Comparison of ENCODE assay signal across 16 mouse cellular contexts in the genomic region with DNA sequence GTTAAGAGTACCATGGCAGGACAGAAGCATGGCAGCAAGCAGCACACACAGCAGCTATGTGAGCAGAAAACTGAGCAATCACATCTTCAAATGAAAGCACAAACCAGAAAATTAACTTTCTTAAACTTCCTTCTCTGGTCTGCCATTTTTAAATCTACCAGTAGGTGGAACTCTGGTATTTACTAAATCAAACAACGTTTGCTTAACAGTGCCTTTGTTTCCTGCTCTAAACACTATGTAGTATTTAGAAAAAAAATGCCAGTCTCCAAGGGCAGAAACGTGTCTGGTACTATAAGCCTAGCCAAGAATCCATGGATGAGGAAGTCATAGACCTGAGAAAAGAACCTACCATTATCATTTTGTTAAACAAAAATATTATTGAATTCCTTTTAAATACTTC.
DNase-seq lines count a peak whose midpoint lies in the region; ATAC-seq and TF ChIP-seq lines count a peak whose summit lies in the region.
"Had no signal": no experiment of that assay in that cellular context is flagged by ENCODE, and none has a peak within 500 bp of the region (broad histone marks: within the 10 kb centered on the region; RNA-seq: fewer than 3 reads in every experiment).

No protein-coding gene starts in this region.

- H3K36me3 ChIP-seq in forebrain, embryonic 14.5 days (ENCODE audit: control insufficient read depth, insufficient read depth, low read length), result no peaks in the 10 kb centered on the region
- no peaks in the 10 kb centered on the region for H3K36me3 ChIP-seq in forebrain, embryonic 10.5 days (replicated peaks)
- H3K36me3 ChIP-seq in MEL (ENCODE audit: control insufficient read depth in 1 of 2, insufficient read depth in 2 of 2, low read length in 2 of 2), result no peaks in the 10 kb centered on the region
- H3K36me3 ChIP-seq: embryonic facial prominence, embryonic 13.5 days; heart, embryonic 12.5 days had no signal

- 16% methylated on average over 2 of the region's 2 CpGs for WGBS in forebrain, embryonic 14.5 days
- WGBS in forebrain, embryonic 10.5 days, result 31% methylated on average over 2 of the region's 2 CpGs

- H3K9ac ChIP-seq in forebrain, embryonic 14.5 days (ENCODE audit: low read length), result no peak overlapping the region
- no peak overlapping the region for H3K9ac ChIP-seq in MEL (ENCODE audit: control insufficient read depth, low read depth, low read length, poor library complexity, severe bottlenecking)
- H3K9ac ChIP-seq: embryonic facial prominence, embryonic 13.5 days; heart, embryonic 12.5 days had no signal

- no peak for TF ChIP-seq POLR2A in MEL (IDR thresholded peaks at IDR 0.05; ENCODE audit: control insufficient read depth in 1 of 2, insufficient read depth in 1 of 2, low read depth in 1 of 2, low read length in 2 of 2, poor library complexity in 1 of 2)

- H3K9me3 ChIP-seq in forebrain, embryonic 14.5 days (replicated peaks; ENCODE audit: control insufficient read depth, low read length), result no peaks in the 10 kb centered on the region
- no peaks in the 10 kb centered on the region for H3K9me3 ChIP-seq in forebrain, embryonic 10.5 days
- no peaks in the 10 kb centered on the region for H3K9me3 ChIP-seq in MEL (replicated peaks; ENCODE audit: insufficient read depth, low read length)
- H3K9me3 ChIP-seq: embryonic facial prominence, embryonic 13.5 days; heart, embryonic 12.5 days had no signal

- DNase-seq in forebrain, embryonic 14.5 days (ENCODE audit: low spot score), result peak; percentile 58
- no peak for DNase-seq in forebrain, embryonic 10.5 days (ENCODE audit: extremely low spot score, low spot score)
- no peak for DNase-seq in left cerebral cortex, adult 2 months (ENCODE audit: extremely low spot score in 1 of 2, low spot score in 2 of 2)
- no peak for DNase-seq in left cerebral cortex, postnatal 4 days
- no peak for DNase-seq in MEL (ENCODE audit: low read depth, low spot score)
- peak; percentile 54 for DNase-seq in retina, embryonic 14.5 days (ENCODE audit: low spot score)
- no peak for DNase-seq in lung, postnatal 14 days
- no peak for DNase-seq in left cerebral cortex, adult 9 months (ENCODE audit: low spot score in 2 of 2)
- DNase-seq: cerebellum, adult 8-10 months; gastrocnemius, postnatal 25 days; kidney, adult 8-10 months had no signal

- ATAC-seq in forebrain, embryonic 14.5 days, result no peak
- ATAC-seq: lung, postnatal 0 days had no signal

- H3K79me2 ChIP-seq in MEL (ENCODE audit: control insufficient read depth, insufficient read depth, low read length, poor library complexity), result no peaks in the 10 kb centered on the region

- no peaks in the 10 kb centered on the region for H3K4me1 ChIP-seq in forebrain, embryonic 14.5 days (ENCODE audit: control insufficient read depth, insufficient read depth, low read length)
- no peaks in the 10 kb centered on the region for H3K4me1 ChIP-seq in forebrain, embryonic 10.5 days
- H3K4me1 ChIP-seq in MEL (ENCODE audit: control insufficient read depth in 1 of 2, insufficient read depth in 2 of 2, low read length in 2 of 2), result no peaks in the 10 kb centered on the region
- H3K4me1 ChIP-seq: embryonic facial prominence, embryonic 13.5 days; heart, embryonic 12.5 days had no signal

- TF ChIP-seq EP300 in MEL (IDR thresholded peaks at IDR 0.05; ENCODE audit: low read depth in 1 of 2, low read length in 2 of 2), result no peak

- TF ChIP-seq CTCF in left cerebral cortex, adult 2 months (IDR thresholded peaks at IDR 0.05), result peak; percentile 57
- TF ChIP-seq CTCF in MEL (IDR thresholded peaks at IDR 0.05 in 2 of 3, conservative IDR thresholded peaks at IDR 0.05 in 1 of 3; ENCODE audit: control insufficient read depth in 1 of 3, insufficient read depth in 1 of 3, low read depth in 2 of 3, low read length in 3 of 3, poor library complexity in 1 of 3, severe bottlenecking in 1 of 3), result no peak; a peak in 1 of 6 replicates

- no peak overlapping the region for H3K4me3 ChIP-seq in forebrain, embryonic 14.5 days (ENCODE audit: low read depth, low read length)
- no peak overlapping the region for H3K4me3 ChIP-seq in forebrain, embryonic 10.5 days
- no peak overlapping the region for H3K4me3 ChIP-seq in left cerebral cortex, adult 2 months
- H3K4me3 ChIP-seq in MEL (ENCODE audit: control insufficient read depth in 1 of 2, insufficient read depth in 1 of 2, low read depth in 2 of 2, low read length in 2 of 2), result no peak overlapping the region
- H3K4me3 ChIP-seq: embryonic facial prominence, embryonic 13.5 days; heart, embryonic 12.5 days had no signal

- no peak overlapping the region for H3K4me2 ChIP-seq in forebrain, embryonic 14.5 days (ENCODE audit: low read length)
- H3K4me2 ChIP-seq: embryonic facial prominence, embryonic 13.5 days; heart, embryonic 12.5 days; liver, embryonic 11.5 days; midbrain, embryonic 11.5 days had no signal

- intact Hi-C loops in left cerebral cortex, adult 2 months (cut with DNase I), result loop anchor here (2.0 kb wide), 2 partner anchors 260 to 378 kb away; no protein-coding TSS in a partner anchor
- intact Hi-C loops in left cerebral cortex, postnatal 4 days (cut with DNase I), result loop anchor here (5.0 to 10.0 kb wide), 2 partner anchors 288 to 376 kb away; a partner anchor contains a TSS

- TF ChIP-seq RAD21 in MEL (IDR thresholded peaks at IDR 0.05; ENCODE audit: low read depth, low read length), result peak; percentile 12

- H3K27ac ChIP-seq in forebrain, embryonic 14.5 days (ENCODE audit: low read depth, low read length), result no peak overlapping the region
- H3K27ac ChIP-seq in forebrain, embryonic 10.5 days, result no peak overlapping the region
- H3K27ac ChIP-seq in left cerebral cortex, adult 2 months, result no peak overlapping the region
- H3K27ac ChIP-seq in MEL (ENCODE audit: control insufficient read depth, low read depth, low read length), result no peak overlapping the region
- H3K27ac ChIP-seq: embryonic facial prominence, embryonic 13.5 days had no signal

- no peaks in the 10 kb centered on the region for H3K27me3 ChIP-seq in forebrain, embryonic 14.5 days (replicated peaks; ENCODE audit: control insufficient read depth, insufficient read depth, low read length)
- H3K27me3 ChIP-seq in forebrain, embryonic 10.5 days (ENCODE audit: poor library complexity, severe bottlenecking), result no peaks in the 10 kb centered on the region
- no peaks in the 10 kb centered on the region for H3K27me3 ChIP-seq in MEL (ENCODE audit: control insufficient read depth in 1 of 2, insufficient read depth in 2 of 2, low read length in 2 of 2)
- H3K27me3 ChIP-seq: embryonic facial prominence, embryonic 13.5 days; heart, embryonic 12.5 days had no signal

TF ChIP-seq in MEL, 35 proteins besides CTCF, POLR2A, EP300 and RAD21:
- TF ChIP-seq KAT2A (conservative IDR thresholded peaks at IDR 0.05; ENCODE audit: low read depth, low read length), result no peak
- no peak for TF ChIP-seq ZMIZ1 (IDR thresholded peaks at IDR 0.05; ENCODE audit: low read depth, low read length)
- TF ChIP-seq GATA1 (IDR thresholded peaks at IDR 0.05; ENCODE audit: low read depth, low read length), result no peak
- TF ChIP-seq TAL1 (IDR thresholded peaks at IDR 0.05; ENCODE audit: low read length), result no peak
- no peak for TF ChIP-seq GABPA (IDR thresholded peaks at IDR 0.05; ENCODE audit: low read depth, low read length)
- no peak for TF ChIP-seq ZC3H11A (IDR thresholded peaks at IDR 0.05; ENCODE audit: low read depth, low read length)
- TF ChIP-seq RCOR1 (IDR thresholded peaks at IDR 0.05; ENCODE audit: low read depth, low read length), result no peak
- no peak for TF ChIP-seq MYB (IDR thresholded peaks at IDR 0.05; ENCODE audit: low read depth, low read length)
- no peak for TF ChIP-seq MAX (IDR thresholded peaks at IDR 0.05; ENCODE audit: low read length)
- TF ChIP-seq SIN3A (IDR thresholded peaks at IDR 0.05; ENCODE audit: low read length), result no peak
- no peak for TF ChIP-seq USF1 (IDR thresholded peaks at IDR 0.05; ENCODE audit: low read depth, low read length)

Comparison
In these comparisons a context has a peak if more than half of its experiments do, and no peak if none do; other contexts are left out.
1. DNase-seq: peak in forebrain, embryonic 14.5 days (single experiment) and retina, embryonic 14.5 days (single experiment); none in forebrain, embryonic 10.5 days (single experiment), left cerebral cortex, adult 2 months (0 of 2), left cerebral cortex, postnatal 4 days (single experiment), MEL (single experiment), lung, postnatal 14 days (single experiment) and left cerebral cortex, adult 9 months (0 of 2).